Mouse (Mus musculus) neural tube, embryonic 11.5 days (tissue): ENCODE measurements around the gene Fezf2. TPM values are rescaled to one million over a fixed set of nuclear protein-coding genes. Genes with fewer than 3 reads are reported as not detected.
A peak's percentile ranks its signal among the peaks of the same experiment; 100 is the strongest.

ENCODE experiments used
- ATAC-seq: fragments of 200-750 bp; cut with Nextera tagmentation; 2 replicates; pipeline ENCODE4 v1.8.0; 2017; ENCODE audit warnings: moderate number of reproducible peaks, mild to moderate bottlenecking, moderate TSS enrichment, moderate library complexity; ENCODE audit not compliant: insufficient read depth, low FRiP score, low TSS enrichment
- DNase-seq: peaks from one replicate; pipeline ENCODE4 v3.0.0-alpha.2; 2015; ENCODE audit warnings: low spot score
- H3K27ac ChIP-seq: fragments of 300-500 bp; sonication (generic); 2 replicates; pipeline ENCODE4 v1.5.1; 2014; ENCODE audit warnings: low read depth, mild to moderate bottlenecking, low read length
- H3K27me3 ChIP-seq: fragments of 300-500 bp; sonication (generic); 2 replicates; pipeline ENCODE4 v1.6.1; 2014; ENCODE audit warnings: mild to moderate bottlenecking, low read length, mixed read lengths; ENCODE audit not compliant: control insufficient read depth, insufficient read depth
- H3K36me3 ChIP-seq: fragments of 300-500 bp; sonication (generic); 2 replicates; pipeline ENCODE4 v1.6.1; 2014; ENCODE audit warnings: mild to moderate bottlenecking, low read length, moderate library complexity, mixed read lengths; ENCODE audit not compliant: control insufficient read depth, insufficient read depth
- H3K4me1 ChIP-seq: fragments of 300-500 bp; sonication (generic); 2 replicates; pipeline ENCODE4 v1.6.1; 2014; ENCODE audit warnings: low read length, mixed read lengths; ENCODE audit not compliant: control insufficient read depth, insufficient read depth
- H3K4me2 ChIP-seq: fragments of 300-500 bp; sonication (generic); 2 replicates; pipeline ENCODE4 v1.6.1; 2014; ENCODE audit warnings: low read depth, mild to moderate bottlenecking, moderate library complexity
- H3K4me3 ChIP-seq: fragments of 300-500 bp; sonication (generic); 2 replicates; pipeline ENCODE4 v1.5.1; 2014; ENCODE audit warnings: low read depth, low read length
- H3K9ac ChIP-seq: fragments of 300-500 bp; sonication (generic); 2 replicates; pipeline ENCODE4 v1.6.1; 2014; ENCODE audit warnings: mild to moderate bottlenecking, low read length
- H3K9me3 ChIP-seq: fragments of 300-500 bp; sonication (generic); 2 replicates; pipeline ENCODE4 v1.6.1; 2016; ENCODE audit warnings: low read length; ENCODE audit not compliant: control insufficient read depth
- WGBS: fragments of 180-500 bp; shearing (Covaris S2); extraction: QIAGEN DNeasy Blood & Tissue Kit; methylation state at CpG from one replicate; pipeline ENCODE4 v1.1.7; 2014; 5-methylcytosine and 5-hydroxymethylcytosine counted together
- polyA plus RNA-seq: library from polyadenylated mRNA; unstranded; fragments of >200 nt; fragmentation: Nextera tagmentation; extraction: Ambion mirVana; gene quantifications from 2 replicates; pipeline ENCODE4 v1.2.1, GENCODE M21; 2014

Gene Fezf2
- polyA plus RNA-seq, 1 experiment from 2014 or later = not detected

DNA sequence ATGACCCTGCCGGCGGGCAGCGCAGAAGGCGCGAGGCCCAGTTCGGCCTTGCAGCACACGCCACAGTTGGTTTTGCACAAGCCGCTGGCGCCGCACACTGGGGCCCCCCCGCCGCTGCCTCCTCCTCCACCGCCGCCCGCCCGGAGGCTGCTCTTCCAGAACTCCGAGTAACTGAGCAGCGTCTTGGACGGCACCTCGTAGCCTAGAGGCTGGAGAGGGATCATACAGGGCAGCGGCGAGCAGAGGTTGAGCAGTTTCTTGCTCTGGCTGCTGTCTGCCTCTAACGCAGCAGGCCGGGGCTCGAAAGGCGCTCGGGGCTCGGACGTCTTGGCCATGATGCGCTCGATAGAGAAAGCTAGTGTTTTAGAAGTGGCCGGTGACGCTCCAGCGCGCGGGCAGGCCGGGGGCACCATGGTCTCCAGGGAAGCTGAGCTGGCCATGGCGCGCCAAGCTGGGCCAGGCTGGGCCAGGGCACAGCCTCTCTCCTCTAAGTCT lies 3.2 kb downstream of the Fezf2 start:
- H3K27ac ChIP-seq = no peak overlapping the region
- WGBS = 0% methylated on average over 32 of the region's 39 CpGs
- H3K27me3 ChIP-seq = peaks cover 100% of the 10 kb centered on the region
- DNase-seq (peak; percentile 44), ATAC-seq (peak; percentile 17; the same call in 1 of the 2 replicates)
- no peaks in the 10 kb centered on the region for H3K9me3 ChIP-seq
- H3K9ac ChIP-seq = no peak overlapping the region
- H3K4me3 ChIP-seq = peak overlapping the region; percentile 5; the same call in 1 of the 2 replicates
- no peaks in the 10 kb centered on the region for H3K36me3 ChIP-seq
- peak overlapping the region; percentile 20; the same call in 1 of the 2 replicates for H3K4me2 ChIP-seq
- no peaks in the 10 kb centered on the region; the same call in 1 of the 2 replicates for H3K4me1 ChIP-seq

DNA sequence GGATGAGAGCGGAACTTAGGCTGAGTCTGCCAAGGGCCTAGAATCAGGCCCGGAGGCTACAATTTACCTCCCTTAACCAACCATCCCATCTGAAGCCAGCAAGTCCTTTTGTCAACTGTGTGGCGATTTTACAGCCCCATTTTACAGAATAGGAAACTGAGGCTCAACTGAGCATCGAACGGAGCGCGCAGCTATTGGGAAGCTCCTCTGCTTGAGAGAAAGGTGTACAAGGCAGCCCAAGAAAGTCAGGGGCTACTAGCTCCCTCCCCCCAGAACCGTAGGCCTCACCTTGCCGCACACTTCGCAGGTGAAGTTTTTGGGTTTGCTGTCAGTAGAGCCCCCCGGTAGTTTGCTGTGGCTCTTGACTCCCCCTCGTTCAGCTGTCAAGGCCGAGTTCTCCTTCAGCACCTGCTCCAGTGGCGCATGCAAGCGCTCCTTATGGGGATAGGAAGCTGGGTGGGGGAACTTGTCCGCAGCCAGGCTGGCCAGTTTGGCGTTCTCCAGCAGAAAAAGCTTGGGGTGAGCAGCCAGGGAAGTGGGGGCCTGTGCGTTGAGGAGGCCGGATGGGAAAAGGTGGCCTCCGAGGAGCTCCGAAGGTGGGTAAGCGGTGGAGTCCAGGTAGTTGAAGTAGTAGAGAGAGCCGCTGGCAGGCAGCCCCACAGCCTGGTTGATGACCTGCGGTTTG lies 3.8 kb downstream of the Fezf2 start:
- peaks cover 100% of the 10 kb centered on the region for H3K27me3 ChIP-seq
- H3K36me3 ChIP-seq = no peaks in the 10 kb centered on the region
- no peaks in the 10 kb centered on the region for H3K9me3 ChIP-seq
- no peak overlapping the region for H3K27ac ChIP-seq
- peak overlapping the region; percentile 5; the same call in 1 of the 2 replicates for H3K4me3 ChIP-seq
- H3K4me2 ChIP-seq = peak overlapping the region; percentile 20; the same call in 1 of the 2 replicates
- DNase-seq (no peak), ATAC-seq (no peak)
- no peaks in the 10 kb centered on the region; the same call in 1 of the 2 replicates for H3K4me1 ChIP-seq
- no peak overlapping the region for H3K9ac ChIP-seq
- 4% methylated on average over 24 of the region's 24 CpGs for WGBS

GRCm38 (mm10) chr14:12343451-12343941 lies 4.5 kb downstream of the Fezf2 start:
- H3K36me3 ChIP-seq = no peaks in the 10 kb centered on the region
- H3K4me1 ChIP-seq = no peaks in the 10 kb centered on the region; the same call in 1 of the 2 replicates
- DNase-seq (peak; percentile 36), ATAC-seq (no peak)
- H3K4me3 ChIP-seq = no peak overlapping the region
- H3K27me3 ChIP-seq = peaks cover 99% of the 10 kb centered on the region
- no peak overlapping the region for H3K9ac ChIP-seq
- no peak overlapping the region for H3K27ac ChIP-seq
- H3K9me3 ChIP-seq = no peaks in the 10 kb centered on the region
- no peak overlapping the region for H3K4me2 ChIP-seq
- WGBS = under 1% methylated on average over 20 of the region's 20 CpGs

DNA sequence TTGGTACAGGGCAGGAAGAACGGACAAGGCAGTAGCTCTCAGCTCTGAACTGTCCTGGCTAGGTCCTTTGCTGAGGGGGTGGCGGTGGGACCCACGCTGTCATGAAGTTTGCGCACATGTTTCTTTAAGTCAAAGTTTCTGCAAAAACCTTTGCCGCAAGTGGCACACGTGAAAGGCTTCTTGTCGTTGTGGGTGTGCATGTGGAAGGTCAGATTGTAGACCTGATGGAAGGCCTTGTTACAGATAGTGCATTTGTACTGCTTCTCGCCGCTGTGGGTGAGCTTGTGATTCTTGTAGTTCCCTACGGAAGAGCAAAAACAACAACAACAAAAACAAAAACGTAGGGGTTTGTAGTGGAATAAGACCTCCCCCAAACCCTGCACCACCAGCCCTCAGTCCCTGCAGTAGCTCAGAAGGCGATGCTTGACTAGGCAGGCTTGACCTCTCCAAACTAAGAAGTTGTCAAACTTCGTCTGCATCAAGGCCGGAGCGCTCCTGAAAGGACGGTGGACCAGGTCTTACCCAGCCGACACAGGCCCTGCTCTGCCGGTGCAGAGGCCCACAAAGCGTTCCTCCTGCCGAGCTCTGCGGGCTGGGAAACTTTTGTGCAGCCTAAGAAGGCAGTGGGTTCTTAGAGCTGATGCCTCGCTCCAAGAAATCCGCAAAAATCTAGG lies 5.4 kb downstream of the Fezf2 start:
- Histone ChIP-seq H3K36me3 (no peaks in the 10 kb centered on the region), H3K4me1 (no peaks in the 10 kb centered on the region; the same call in 1 of the 2 replicates), H3K4me2 (no peak overlapping the region), H3K27ac (no peak overlapping the region), H3K27me3 (peaks cover 99% of the 10 kb centered on the region), H3K4me3 (no peak overlapping the region), H3K9ac (no peak overlapping the region), H3K9me3 (no peaks in the 10 kb centered on the region)
- DNase-seq (peak; percentile 51), ATAC-seq (no peak)
- 2% methylated on average over 23 of the region's 23 CpGs for WGBS

DNA sequence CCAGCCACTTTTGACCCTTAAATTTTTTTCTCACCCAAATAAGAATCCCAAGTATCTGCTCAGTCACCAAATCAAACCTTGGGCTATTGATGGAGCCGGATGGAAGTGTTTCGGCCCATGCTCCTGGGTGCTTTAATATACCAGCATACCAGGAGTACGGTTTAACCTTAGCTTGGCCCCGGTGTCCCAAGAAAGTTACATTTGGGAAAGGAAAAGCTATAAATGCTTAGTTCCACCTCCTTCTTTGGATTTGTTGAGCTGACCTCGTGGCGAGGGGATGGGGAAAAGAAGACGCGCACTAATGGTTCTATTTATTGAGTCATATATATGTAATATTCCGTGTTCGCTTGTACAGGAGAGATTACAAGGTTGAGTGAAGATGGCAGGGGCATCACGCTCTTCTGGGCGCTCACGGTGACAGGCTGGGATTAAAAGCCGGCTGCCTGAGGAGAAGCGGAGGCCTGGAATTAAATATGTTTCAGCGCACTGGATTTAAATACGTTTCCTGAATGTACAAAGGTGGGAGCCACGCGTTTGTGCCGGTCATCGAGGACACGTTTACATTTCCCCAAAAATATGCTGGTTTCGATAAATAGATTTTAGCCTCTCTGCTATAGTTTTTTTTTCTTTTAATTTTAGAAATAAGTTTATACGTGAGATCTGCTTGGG lies 6.1 kb downstream of the Fezf2 start:
- Histone ChIP-seq H3K4me3 (no peak overlapping the region), H3K4me2 (no peak overlapping the region), H3K36me3 (no peaks in the 10 kb centered on the region), H3K9ac (no peak overlapping the region), H3K27me3 (peaks cover 99% of the 10 kb centered on the region), H3K27ac (no peak overlapping the region), H3K9me3 (no peaks in the 10 kb centered on the region), H3K4me1 (no peaks in the 10 kb centered on the region; the same call in 1 of the 2 replicates)
- DNase-seq (peak; percentile 42), ATAC-seq (no peak)
- 3% methylated on average over 24 of the region's 24 CpGs for WGBS

GRCm38 (mm10) chr14:12341075-12341788 lies 6.8 kb downstream of the Fezf2 start:
- Histone ChIP-seq H3K4me2 (no peak overlapping the region), H3K4me3 (no peak overlapping the region), H3K9ac (no peak overlapping the region)

GRCm38 (mm10) chr14:12340238-12341074 lies 7.5 kb downstream of the Fezf2 start:
- Histone ChIP-seq H3K4me2 (no peak overlapping the region), H3K36me3 (no peaks in the 10 kb centered on the region), H3K4me1 (no peaks in the 10 kb centered on the region; the same call in 1 of the 2 replicates), H3K4me3 (no peak overlapping the region), H3K27me3 (peaks cover 99% of the 10 kb centered on the region), H3K9ac (no peak overlapping the region), H3K27ac (no peak overlapping the region), H3K9me3 (no peaks in the 10 kb centered on the region)
- DNase-seq (no peak), ATAC-seq (no peak)
- WGBS = 0% methylated on average over 19 of the region's 19 CpGs

More at GRCm38 (mm10) chr14:12341075-12341788, 6.8 kb downstream of the Fezf2 start:
- no peak overlapping the region for H3K27ac ChIP-seq
- no peak for ATAC-seq
- no peaks in the 10 kb centered on the region; the same call in 1 of the 2 replicates for H3K4me1 ChIP-seq
- WGBS = under 1% methylated on average over 42 of the region's 42 CpGs
- peak; percentile 56 for DNase-seq
- H3K27me3 ChIP-seq = peaks cover 99% of the 10 kb centered on the region
- no peaks in the 10 kb centered on the region for H3K9me3 ChIP-seq
- H3K36me3 ChIP-seq = no peaks in the 10 kb centered on the region
